Mouse (Mus musculus) limb, embryonic 15.5 days (tissue): ENCODE data around the gene Myl4. TPM values are rescaled to one million over a fixed set of nuclear protein-coding genes. Genes with fewer than 3 reads are reported as not detected.

Experiments used
- ATAC-seq: fragments of 200-750 bp; cut with Nextera tagmentation; 2 replicates; pipeline ENCODE4 v1.8.0; 2017; ENCODE audit warnings: low read depth, moderate TSS enrichment; ENCODE audit not compliant: insufficient number of reproducible peaks, low FRiP score, low TSS enrichment
- H3K27ac ChIP-seq: fragments of 300-500 bp; sonication (generic); 2 replicates; pipeline ENCODE4 v1.5.1; 2015; ENCODE audit warnings: moderate library complexity, mild to moderate bottlenecking, inconsistent platforms
- H3K27me3 ChIP-seq: fragments of 300-500 bp; sonication (generic); 2 replicates; pipeline ENCODE4 v1.6.1; 2015; ENCODE audit warnings: inconsistent platforms
- H3K36me3 ChIP-seq: fragments of 300-500 bp; sonication (generic); 2 replicates; pipeline ENCODE4 v1.6.1; 2015; ENCODE audit warnings: inconsistent platforms
- H3K4me1 ChIP-seq: fragments of 300-500 bp; sonication (generic); 2 replicates; pipeline ENCODE4 v1.6.1; 2015; ENCODE audit warnings: inconsistent platforms
- H3K4me2 ChIP-seq: fragments of 300-500 bp; sonication (generic); 2 replicates; pipeline ENCODE4 v1.6.1; 2015; ENCODE audit warnings: mild to moderate bottlenecking, inconsistent platforms
- H3K4me3 ChIP-seq: fragments of 300-500 bp; sonication (generic); 2 replicates; pipeline ENCODE4 v1.5.1; 2015; ENCODE audit warnings: mild to moderate bottlenecking, inconsistent platforms
- H3K9ac ChIP-seq: fragments of 300-500 bp; sonication (generic); 2 replicates; pipeline ENCODE4 v1.6.1; 2015; ENCODE audit warnings: inconsistent platforms
- H3K9me3 ChIP-seq: fragments of 300-500 bp; sonication (generic); 2 replicates; pipeline ENCODE4 v1.6.1; 2016; ENCODE audit warnings: inconsistent platforms
- WGBS: fragments of 180-500 bp; shearing (Covaris S2); methylation state at CpG from one replicate; pipeline ENCODE4 v1.1.7; 2015; 5-methylcytosine and 5-hydroxymethylcytosine counted together
- polyA plus RNA-seq: library from polyadenylated mRNA; unstranded; fragments of >200 nt; fragmentation: Nextera tagmentation; extraction: Ambion mirVana; gene quantifications from 2 replicates; pipeline ENCODE4 v1.2.1, GENCODE M21; 2015

The Myl4 gene
- polyA plus RNA-seq, 1 experiment from 2014 or later: 131 TPM

GRCm38 (mm10) chr11:104624791-104625391 lies 74.4 kb downstream of the Myl4 start:
- H3K4me3 ChIP-seq: no peak overlapping the region
- peaks cover 23% of the 10 kb centered on the region for H3K4me1 ChIP-seq
- H3K4me2 ChIP-seq: peak overlapping the region; percentile 20; the same call in 1 of the 2 replicates
- ATAC-seq: peak; percentile 56; the same call in 1 of the 2 replicates
- peak overlapping the region; percentile 71 for H3K27ac ChIP-seq
- no peaks in the 10 kb centered on the region for H3K9me3 ChIP-seq
- H3K27me3 ChIP-seq: no peaks in the 10 kb centered on the region
- no peaks in the 10 kb centered on the region for H3K36me3 ChIP-seq
- WGBS: 22% methylated on average over 6 of the region's 6 CpGs
- H3K9ac ChIP-seq: no peak overlapping the region

DNA sequence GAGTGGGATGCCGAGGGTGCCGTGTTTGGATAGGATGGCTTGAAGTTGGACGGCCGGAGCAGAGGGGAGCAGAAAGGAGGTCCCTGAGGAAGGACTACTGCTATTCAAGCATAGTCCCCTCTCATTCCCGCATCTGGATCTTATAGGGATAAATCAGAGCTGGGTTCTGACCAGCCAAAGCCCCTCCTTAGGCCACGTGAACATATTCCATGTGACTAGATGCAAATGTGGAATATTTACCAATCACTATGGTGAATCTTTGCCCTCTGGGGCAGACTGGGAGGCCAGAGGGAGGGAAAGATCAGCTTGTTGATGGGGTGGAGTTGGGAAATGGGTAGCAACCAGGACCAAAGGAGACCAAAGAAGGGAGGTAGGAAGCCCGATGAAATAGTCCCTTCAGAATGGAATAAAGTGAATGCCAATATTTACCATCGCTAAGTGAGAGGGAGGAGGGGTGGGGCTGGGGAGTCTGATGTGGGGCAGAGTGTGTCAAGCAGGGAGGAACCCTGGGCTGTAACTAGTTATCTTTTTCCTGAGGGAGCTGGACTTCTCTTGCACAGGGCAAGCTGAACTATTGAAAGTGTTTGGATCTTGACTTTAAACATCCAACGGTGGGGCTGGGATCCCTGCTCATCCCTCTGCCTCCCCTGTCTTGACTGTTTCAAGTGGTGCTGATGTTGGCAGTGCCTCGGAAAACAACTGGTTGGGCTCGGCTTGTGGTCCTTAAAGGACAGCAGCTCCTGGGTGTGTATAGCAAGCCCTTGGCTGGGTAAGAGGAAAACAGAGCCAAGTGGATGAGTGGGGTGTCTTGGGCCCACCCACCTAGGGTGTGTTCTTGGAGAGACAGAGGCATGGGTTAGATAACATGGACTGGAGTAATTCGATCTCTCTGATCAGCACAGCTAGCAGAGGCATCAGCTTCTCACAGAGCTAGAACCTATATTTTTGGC lies 75.3 kb downstream of the Myl4 start:
- Histone ChIP-seq H3K27me3 (no peaks in the 10 kb centered on the region), H3K4me3 (no peak overlapping the region), H3K4me2 (peak overlapping the region; percentile 20; the same call in 1 of the 2 replicates), H3K4me1 (peaks cover 21% of the 10 kb centered on the region), H3K36me3 (no peaks in the 10 kb centered on the region), H3K27ac (peak overlapping the region; percentile 71), H3K9ac (no peak overlapping the region), H3K9me3 (no peaks in the 10 kb centered on the region)
- ATAC-seq: peak; percentile 74; the same call in 1 of the 2 replicates
- whole genome bisulfite sequencing: 30% methylated on average over 12 of the region's 12 CpGs

DNA sequence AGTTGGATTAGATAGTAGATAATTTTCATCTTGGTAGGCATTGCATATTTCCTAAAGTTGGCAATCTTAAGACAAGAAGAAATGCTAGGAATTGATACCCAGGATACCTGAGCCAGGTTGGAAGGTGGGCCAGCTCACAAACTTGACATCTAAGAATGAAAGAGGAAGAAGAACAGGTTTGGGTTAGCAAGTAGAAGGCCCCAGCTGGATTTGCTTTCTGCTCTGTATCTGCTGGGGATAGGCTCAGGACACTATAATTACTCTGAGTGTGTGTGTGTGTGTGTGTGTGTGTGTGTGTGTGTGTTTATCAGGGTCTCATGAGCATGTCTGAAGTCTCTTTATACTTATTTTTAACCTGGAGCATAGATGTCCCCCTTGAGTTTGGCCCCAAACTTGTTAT lies 76.2 kb downstream of the Myl4 start:
- Histone ChIP-seq H3K4me2 (no peak overlapping the region), H3K27me3 (no peaks in the 10 kb centered on the region), H3K36me3 (no peaks in the 10 kb centered on the region), H3K4me3 (no peak overlapping the region), H3K4me1 (peaks cover 21% of the 10 kb centered on the region), H3K27ac (0 out of 2 replicates have a peak overlapping the region, but pooled peaks have one; percentile 71), H3K9ac (no peak overlapping the region), H3K9me3 (no peaks in the 10 kb centered on the region)
- no peak for ATAC-seq

DNA sequence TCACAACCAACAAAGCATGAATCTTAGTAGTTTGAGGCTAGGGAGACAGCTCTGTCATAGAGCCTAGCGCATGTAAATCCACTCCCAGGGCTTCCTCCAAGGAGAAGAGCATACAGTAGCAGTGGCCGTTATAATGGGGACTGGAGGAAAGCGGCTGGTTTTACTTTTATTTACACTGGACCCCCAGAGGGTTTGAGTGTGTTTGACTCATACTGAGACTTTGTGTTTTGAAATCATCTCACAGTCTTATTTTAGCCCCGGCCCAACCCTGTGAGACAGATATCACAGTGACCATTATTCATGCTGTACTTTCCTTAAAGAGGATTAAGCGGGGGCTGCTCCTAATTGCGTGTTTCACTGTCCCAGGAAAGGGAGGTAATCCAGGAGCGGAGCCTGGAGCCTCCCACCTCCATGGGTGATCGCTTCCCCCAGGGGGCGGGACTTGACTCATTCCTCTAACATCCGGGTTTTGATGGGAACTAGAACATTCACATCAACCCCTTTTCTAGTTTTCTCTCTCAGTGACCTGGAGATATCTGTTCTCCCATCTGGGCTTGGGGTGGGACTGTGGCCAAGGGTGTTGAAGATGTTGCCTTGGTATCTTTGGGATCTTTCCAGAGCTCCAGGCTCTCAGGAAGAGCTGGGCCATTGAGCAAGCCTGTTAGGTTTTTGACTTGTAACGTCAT lies 77.3 kb downstream of the Myl4 start:
- peaks cover 21% of the 10 kb centered on the region for H3K4me1 ChIP-seq
- ATAC-seq: no peak
- no peaks in the 10 kb centered on the region for H3K9me3 ChIP-seq
- H3K4me2 ChIP-seq: no peak overlapping the region
- no peaks in the 10 kb centered on the region for H3K27me3 ChIP-seq
- H3K9ac ChIP-seq: no peak overlapping the region
- H3K4me3 ChIP-seq: no peak overlapping the region
- no peak overlapping the region for H3K27ac ChIP-seq
- WGBS: 57% methylated on average over 11 of the region's 11 CpGs
- H3K36me3 ChIP-seq: no peaks in the 10 kb centered on the region

GRCm38 (mm10) chr11:104628566-104628965 lies 78.1 kb downstream of the Myl4 start:
- Histone ChIP-seq H3K27me3 (no peaks in the 10 kb centered on the region), H3K27ac (no peak overlapping the region), H3K9me3 (no peaks in the 10 kb centered on the region), H3K36me3 (no peaks in the 10 kb centered on the region), H3K4me1 (peaks cover 21% of the 10 kb centered on the region), H3K9ac (no peak overlapping the region), H3K4me3 (no peak overlapping the region), H3K4me2 (no peak overlapping the region)
- 86% methylated on average over 5 of the region's 5 CpGs for WGBS
- ATAC-seq: no peak

GRCm38 (mm10) chr11:104630185-104630835 lies 79.8 kb downstream of the Myl4 start:
- H3K36me3 ChIP-seq: no peaks in the 10 kb centered on the region
- H3K4me2 ChIP-seq: no peak overlapping the region
- no peak for ATAC-seq
- no peak overlapping the region for H3K9ac ChIP-seq
- no peaks in the 10 kb centered on the region for H3K9me3 ChIP-seq
- H3K4me1 ChIP-seq: peaks cover 12% of the 10 kb centered on the region
- H3K27me3 ChIP-seq: no peaks in the 10 kb centered on the region
- H3K27ac ChIP-seq: no peak overlapping the region
- WGBS: 74% methylated on average over 7 of the region's 7 CpGs
- no peak overlapping the region for H3K4me3 ChIP-seq

DNA sequence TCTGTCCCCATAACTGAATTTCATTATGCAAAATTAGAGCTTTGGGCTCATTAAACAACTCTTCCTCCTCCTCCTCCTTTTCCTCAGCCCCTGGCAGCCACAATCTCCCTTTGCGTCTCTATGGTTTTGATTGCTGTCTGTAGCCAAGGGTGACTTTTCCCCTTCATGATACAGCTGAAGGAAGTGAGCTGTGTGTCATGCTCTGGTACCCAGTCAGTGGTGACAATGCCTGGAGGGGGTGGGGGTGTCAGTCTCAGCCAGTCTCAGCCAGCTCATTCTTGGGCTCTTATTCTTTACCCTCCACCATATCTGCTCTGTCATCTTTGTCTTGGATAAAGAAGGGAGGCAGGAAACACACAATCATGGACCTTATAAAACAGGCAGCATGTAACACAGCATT lies 80.8 kb downstream of the Myl4 start:
- Histone ChIP-seq H3K4me2 (no peak overlapping the region), H3K27ac (no peak overlapping the region), H3K36me3 (no peaks in the 10 kb centered on the region), H3K27me3 (no peaks in the 10 kb centered on the region), H3K9me3 (no peaks in the 10 kb centered on the region), H3K9ac (no peak overlapping the region), H3K4me1 (0 out of 2 replicates have a peak, but pooled peaks cover 2% of the 10 kb centered on the region), H3K4me3 (no peak overlapping the region)
- ATAC-seq: no peak
- 72% methylated on average over 1 of the region's 1 CpGs for WGBS

- no peak for ATAC-seq
- H3K4me1 ChIP-seq: 0 out of 2 replicates have a peak, but pooled peaks cover 4% of the 10 kb centered on the region
- WGBS: 87% methylated on average over 14 of the region's 14 CpGs
- H3K9me3 ChIP-seq: no peaks in the 10 kb centered on the region
- no peak overlapping the region for H3K4me2 ChIP-seq
- H3K36me3 ChIP-seq: no peaks in the 10 kb centered on the region
- H3K4me3 ChIP-seq: no peak overlapping the region
- H3K27ac ChIP-seq: no peak overlapping the region
- no peaks in the 10 kb centered on the region for H3K27me3 ChIP-seq
- H3K9ac ChIP-seq: no peak overlapping the region
Observed at GRCm38 (mm10) chr11:104637010-104637409, 86.5 kb downstream of the Myl4 start.

GRCm38 (mm10) chr11:104638006-104638405 lies 87.5 kb downstream of the Myl4 start:
- no peak overlapping the region for H3K9ac ChIP-seq
- H3K9me3 ChIP-seq: no peaks in the 10 kb centered on the region
- WGBS: 66% methylated on average over 5 of the region's 5 CpGs
- H3K4me1 ChIP-seq: 0 out of 2 replicates have a peak, but pooled peaks cover 4% of the 10 kb centered on the region
- no peak for ATAC-seq
- no peaks in the 10 kb centered on the region for H3K36me3 ChIP-seq
- H3K4me3 ChIP-seq: no peak overlapping the region
- no peak overlapping the region for H3K4me2 ChIP-seq
- no peak overlapping the region for H3K27ac ChIP-seq
- no peaks in the 10 kb centered on the region for H3K27me3 ChIP-seq

DNA sequence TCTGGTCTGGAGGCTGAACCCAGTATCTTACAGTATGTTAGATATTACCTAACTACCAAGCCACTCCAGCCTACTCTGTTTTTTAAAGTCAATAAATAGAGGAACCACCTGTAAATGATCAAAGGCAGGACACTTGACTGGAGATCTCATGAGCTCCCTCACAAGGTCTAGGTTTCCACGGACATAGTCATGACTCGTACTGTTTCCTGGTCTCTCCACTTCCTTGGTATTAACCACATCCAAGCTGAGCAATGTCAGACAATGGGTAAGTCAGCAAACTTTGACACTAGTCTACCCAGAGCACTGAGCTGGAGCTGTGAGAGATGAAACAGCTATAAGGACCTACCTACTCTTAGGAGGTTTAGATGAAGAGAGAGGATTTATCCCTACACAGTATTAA lies 88.4 kb downstream of the Myl4 start:
- H3K4me2 ChIP-seq: no peak overlapping the region
- no peak overlapping the region for H3K9ac ChIP-seq
- no peaks in the 10 kb centered on the region for H3K27me3 ChIP-seq
- H3K4me1 ChIP-seq: 0 out of 2 replicates have a peak, but pooled peaks cover 4% of the 10 kb centered on the region
- no peak overlapping the region for H3K4me3 ChIP-seq
- ATAC-seq: no peak
- H3K9me3 ChIP-seq: no peaks in the 10 kb centered on the region
- no peak overlapping the region for H3K27ac ChIP-seq
- WGBS: 69% methylated on average over 2 of the region's 2 CpGs
- no peaks in the 10 kb centered on the region for H3K36me3 ChIP-seq

GRCm38 (mm10) chr11:104639634-104640033 lies 89.2 kb downstream of the Myl4 start:
- Histone ChIP-seq H3K36me3 (no peaks in the 10 kb centered on the region), H3K4me1 (0 out of 2 replicates have a peak, but pooled peaks cover 4% of the 10 kb centered on the region), H3K27me3 (no peaks in the 10 kb centered on the region), H3K9ac (no peak overlapping the region), H3K27ac (no peak overlapping the region), H3K9me3 (no peaks in the 10 kb centered on the region), H3K4me3 (no peak overlapping the region), H3K4me2 (no peak overlapping the region)
- ATAC-seq: no peak
- 89% methylated on average over 9 of the region's 9 CpGs for WGBS
